Mouse (Mus musculus) urinary bladder, postnatal 10 days (tissue): Measurements from ENCODE around the gene Cyp1b1.
A peak's percentile ranks its signal among the peaks of the same experiment; 100 is the strongest.

Experiments used
- DNase-seq: peaks from one replicate; pipeline ENCODE4 v3.0.0; 2022; ENCODE audit warnings: low spot score

Cyp1b1 gene

GRCm38 (mm10) chr17:79714931-79715637 is at the start of gene Cyp1b1:
TSS of gene Cyp1b1 (minus strand) at chr17:79715061.
- DNase-seq: no peak

- DNase-seq: no peak
Measured at GRCm38 (mm10) chr17:79761841-79762240, 47.0 kb upstream of the Cyp1b1 start.

GRCm38 (mm10) chr17:79753831-79754230 is 39.0 kb upstream of the Cyp1b1 start:
- no peak for DNase-seq

GRCm38 (mm10) chr17:79752836-79753235 is 38.0 kb upstream of the Cyp1b1 start:
- no peak for DNase-seq

GRCm38 (mm10) chr17:79751661-79752191 is 36.9 kb upstream of the Cyp1b1 start:
- DNase-seq: no peak

- DNase-seq: no peak
Measured at GRCm38 (mm10) chr17:79749647-79750046, 34.8 kb upstream of the Cyp1b1 start.

GRCm38 (mm10) chr17:79746954-79747353 is 32.1 kb upstream of the Cyp1b1 start:
- no peak for DNase-seq

GRCm38 (mm10) chr17:79746146-79746591 is 31.3 kb upstream of the Cyp1b1 start:
- no peak for DNase-seq

GRCm38 (mm10) chr17:79745051-79745731 is 30.3 kb upstream of the Cyp1b1 start:
- DNase-seq: no peak

- DNase-seq: no peak
Measured at GRCm38 (mm10) chr17:79743507-79743906, 28.6 kb upstream of the Cyp1b1 start.

GRCm38 (mm10) chr17:79742635-79743034 is 27.8 kb upstream of the Cyp1b1 start:
- DNase-seq: no peak

GRCm38 (mm10) chr17:79738847-79739498 is 24.1 kb upstream of the Cyp1b1 start:
- no peak for DNase-seq

GRCm38 (mm10) chr17:79737598-79737997 is 22.7 kb upstream of the Cyp1b1 start:
- DNase-seq: no peak

- no peak for DNase-seq
Measured at GRCm38 (mm10) chr17:79733039-79733438, 18.2 kb upstream of the Cyp1b1 start.

GRCm38 (mm10) chr17:79730988-79731387 is 16.1 kb upstream of the Cyp1b1 start:
- no peak for DNase-seq

- no peak for DNase-seq
Measured at GRCm38 (mm10) chr17:79728585-79729503, 14.0 kb upstream of the Cyp1b1 start.

- DNase-seq: no peak
Measured at GRCm38 (mm10) chr17:79728053-79728584, 13.3 kb upstream of the Cyp1b1 start.

- DNase-seq: no peak
Measured at GRCm38 (mm10) chr17:79726613-79727012, 11.8 kb upstream of the Cyp1b1 start.

- no peak for DNase-seq
Measured at GRCm38 (mm10) chr17:79720681-79721080, 5.8 kb upstream of the Cyp1b1 start.

- DNase-seq: peak; percentile 73
Measured at GRCm38 (mm10) chr17:79715649-79716143, 835 bp upstream of the Cyp1b1 start.

- no peak for DNase-seq
Measured at GRCm38 (mm10) chr17:79714368-79714895, 429 bp downstream of the Cyp1b1 start.
